Mouse (Mus musculus) cerebellum, adult 2 months (tissue): ENCODE measurements around the gene Lyrm7.

ENCODE experiments used
- CTCF ChIP-seq: fragments of 200-500 bp; IDR thresholded peaks from 2 replicates; pipeline ENCODE4 v1.5.1; 2011; ENCODE audit warnings: low read depth, mild to moderate bottlenecking, control low read depth, low read length, moderate library complexity, borderline replicate concordance; ENCODE audit not compliant: insufficient read depth
- POLR2A ChIP-seq: fragments of 200-500 bp; IDR thresholded peaks from 2 replicates; pipeline ENCODE4 v1.6.1; 2011; ENCODE audit warnings: low read length, control low read depth, borderline replicate concordance; ENCODE audit not compliant: insufficient read depth

GRCm38 (mm10) chr11:54806891-54807290 lies 53.8 kb downstream of the Lyrm7 start:
- TF ChIP-seq CTCF (no peak), POLR2A (no peak)
